Mouse (Mus musculus) megakaryocyte, embryonic 14.5 days (primary cell): ENCODE data around the gene Ttll6.

ENCODE experiments used
- FLI1 ChIP-seq: IDR thresholded peaks from 2 replicates; pipeline ENCODE4 v1.6.1; 2012; ENCODE audit warnings: low read length, inconsistent platforms, mixed read lengths
- GATA1 ChIP-seq: IDR thresholded peaks from 3 replicates; pipeline ENCODE4 v1.6.1; 2012; ENCODE audit warnings: mixed read lengths, low read length, inconsistent platforms, borderline replicate concordance

GRCm38 (mm10) chr11:96195769-96196280, 62.2 kb downstream of the Ttll6 start:
- TF ChIP-seq GATA1 (no peak), FLI1 (no peak)
